Mouse (Mus musculus): ENCODE measurements at regions not wholly inside any gene's neighbourhood (a gene's known extent, or its start where the extent isn't known, plus 50 kb on each side); places are given as distances from the start of the nearest gene placed in this dataset.

- H3K4me3 ChIP-seq (replicated peaks in 1 of 3; ENCODE audit: low read depth in 2 of 3, low read length in 2 of 3, poor library complexity in 1 of 3) = no peak overlapping the region
- no peak for DNase-seq (ENCODE audit: extremely low read depth)
- dilution Hi-C loops (cut with MboI; ENCODE audit: extremely low pct_ligation_motif_present, extremely low pct_unique_long_range_greater_than_20kb, low sequenced_read_pairs) (no loop called here), in situ Hi-C loops (cut with MboI; ENCODE audit: low pct_ligation_motif_present, low pct_unique_long_range_greater_than_20kb, low sequenced_read_pairs) (no loop called here)
- no peaks in the 10 kb centered on the region for H3K4me1 ChIP-seq (ENCODE audit: control insufficient read depth in 1 of 2, insufficient read depth in 2 of 2)
- H3K36me3 ChIP-seq (replicated peaks in 1 of 2; ENCODE audit: control insufficient read depth in 1 of 2, insufficient read depth in 1 of 2, low read length in 1 of 2) = no peaks in the 10 kb centered on the region
- H3K27ac ChIP-seq (ENCODE audit: insufficient read depth, low read depth) = no peak overlapping the region
- peaks cover 31% of the 10 kb centered on the region for H3K9me3 ChIP-seq (replicated peaks; ENCODE audit: low read length)
- no peak for TF ChIP-seq ZMIZ1 (IDR thresholded peaks at IDR 0.05; ENCODE audit: low read depth, low read length)
- no peak for TF ChIP-seq CHD1 (IDR thresholded peaks at IDR 0.05; ENCODE audit: low read depth, low read length)
- TF ChIP-seq GABPA (IDR thresholded peaks at IDR 0.05; ENCODE audit: insufficient replicate concordance, low read depth, low read length) = no peak
- no peak for TF ChIP-seq PAX5 (IDR thresholded peaks at IDR 0.05; ENCODE audit: low read length)
- no peak for TF ChIP-seq E2F4 (IDR thresholded peaks at IDR 0.05; ENCODE audit: insufficient replicate concordance, low read depth, low read length)
- TF ChIP-seq ZNF384 (IDR thresholded peaks at IDR 0.05; ENCODE audit: low read depth, low read length) = no peak
- no peak for TF ChIP-seq MYC (IDR thresholded peaks at IDR 0.05; ENCODE audit: low read depth, low read length)
- TF ChIP-seq HCFC1 (IDR thresholded peaks at IDR 0.05; ENCODE audit: low read depth, low read length) = no peak
- TF ChIP-seq MAFK (IDR thresholded peaks at IDR 0.05; ENCODE audit: insufficient replicate concordance, low read length) = no peak
- no peak for TF ChIP-seq RAD21 (IDR thresholded peaks at IDR 0.05; ENCODE audit: low read depth, low read length)
- no peak for TF ChIP-seq ZC3H11A (IDR thresholded peaks at IDR 0.05; ENCODE audit: low read depth, low read length)
- no peak for TF ChIP-seq TBP (conservative IDR thresholded peaks at IDR 0.05; ENCODE audit: low read depth, low read length)
- no peak for TF ChIP-seq CHD2 (IDR thresholded peaks at IDR 0.05; ENCODE audit: low read length)
- TF ChIP-seq RCOR1 (conservative IDR thresholded peaks at IDR 0.05; ENCODE audit: low read depth, low read length) = no peak
- TF ChIP-seq SIN3A (IDR thresholded peaks at IDR 0.05; ENCODE audit: low read length) = no peak
- H3K79me2 ChIP-seq (replicated peaks; ENCODE audit: control insufficient read depth, extremely low read depth, insufficient read depth, poor library complexity, severe bottlenecking) = no peaks in the 10 kb centered on the region
- H3K4me2 ChIP-seq (ENCODE audit: insufficient read depth, low read depth, poor library complexity, severe bottlenecking) = no peak overlapping the region
- H3K9ac ChIP-seq (ENCODE audit: insufficient read depth, low read depth) = no peak overlapping the region
- peaks cover 4% of the 10 kb centered on the region for H3K27me3 ChIP-seq (replicated peaks)
Observed at GRCm38 (mm10) chr11:114567814-114568800, 100.2 kb upstream of the Rpl38 start.

GRCm38 (mm10) chr11:114567045-114567780 is 101.1 kb upstream of the Rpl38 start:
- no peaks in the 10 kb centered on the region for H3K36me3 ChIP-seq (replicated peaks in 1 of 2; ENCODE audit: control insufficient read depth in 1 of 2, insufficient read depth in 1 of 2, low read length in 1 of 2)
- H3K79me2 ChIP-seq (replicated peaks; ENCODE audit: control insufficient read depth, extremely low read depth, insufficient read depth, poor library complexity, severe bottlenecking) = no peaks in the 10 kb centered on the region
- no peak overlapping the region for H3K4me3 ChIP-seq (replicated peaks in 1 of 3; ENCODE audit: low read depth in 2 of 3, low read length in 2 of 3, poor library complexity in 1 of 3)
- H3K27me3 ChIP-seq (replicated peaks) = peaks cover 5% of the 10 kb centered on the region
- H3K9ac ChIP-seq (ENCODE audit: insufficient read depth, low read depth) = no peak overlapping the region
- peaks cover 31% of the 10 kb centered on the region for H3K9me3 ChIP-seq (replicated peaks; ENCODE audit: low read length)
- DNase-seq (ENCODE audit: extremely low read depth) = no peak
- no peak overlapping the region for H3K27ac ChIP-seq (ENCODE audit: insufficient read depth, low read depth)
- no peak overlapping the region for H3K4me2 ChIP-seq (ENCODE audit: insufficient read depth, low read depth, poor library complexity, severe bottlenecking)
- H3K4me1 ChIP-seq (ENCODE audit: control insufficient read depth in 1 of 2, insufficient read depth in 2 of 2) = no peaks in the 10 kb centered on the region
- in situ Hi-C loops (cut with MboI; ENCODE audit: low pct_ligation_motif_present, low pct_unique_long_range_greater_than_20kb, low sequenced_read_pairs) = no loop called here
- TF ChIP-seq EP300 (IDR thresholded peaks at IDR 0.05; ENCODE audit: low read length) (no peak), BHLHE40 (IDR thresholded peaks at IDR 0.05; ENCODE audit: low read depth, low read length) (no peak), MXI1 (IDR thresholded peaks at IDR 0.05; ENCODE audit: low read depth, low read length) (no peak), ZMIZ1 (IDR thresholded peaks at IDR 0.05; ENCODE audit: low read depth, low read length) (no peak), TCF12 (IDR thresholded peaks at IDR 0.05; ENCODE audit: low read depth, low read length) (no peak), E2F4 (IDR thresholded peaks at IDR 0.05; ENCODE audit: insufficient replicate concordance, low read depth, low read length) (no peak), MAZ (IDR thresholded peaks at IDR 0.05; ENCODE audit: low read depth, low read length) (no peak), MEF2A (IDR thresholded peaks at IDR 0.05; ENCODE audit: borderline replicate concordance, low read depth, low read length) (no peak), MAX (IDR thresholded peaks at IDR 0.05; ENCODE audit: low read length) (no peak), ZKSCAN1 (IDR thresholded peaks at IDR 0.05; ENCODE audit: borderline replicate concordance, low read depth, low read length) (no peak), POLR2AphosphoS2 (IDR thresholded peaks at IDR 0.05; ENCODE audit: low read depth, low read length) (no peak), MYC (IDR thresholded peaks at IDR 0.05; ENCODE audit: low read depth, low read length) (no peak), TBP (conservative IDR thresholded peaks at IDR 0.05; ENCODE audit: low read depth, low read length) (no peak), USF1 (IDR thresholded peaks at IDR 0.05; ENCODE audit: low read depth, low read length) (no peak)
- dilution Hi-C loops (cut with MboI; ENCODE audit: extremely low pct_ligation_motif_present, extremely low pct_unique_long_range_greater_than_20kb, low sequenced_read_pairs) = no loop called here

Measured in CH12.LX (cell line).